Mouse (Mus musculus) T-helper 17 cell (primary cell): ENCODE results near the gene Gbx2.

Experiments used
- in situ Hi-C, 2 experiments: fragments of 300-600 bp; cut with MboI, MseI; formaldehyde crosslinking; loops; 1 replicate in 1 of 2; 2 replicates in 1 of 2; pipeline ENCODE4 v1.15.1; 2025; ENCODE audit warnings: high pct_unique_total_duplicates in 2 of 2

Gbx2 gene

GRCm38 (mm10) chr1:89918111-89918510 is 12.9 kb downstream of the Gbx2 start:
- in situ Hi-C loops: loop anchor here in 1 of 2 experiments (25.0 kb wide), 1 partner anchor 1731 kb away; no protein-coding TSS in a partner anchor

- in situ Hi-C loops: loop anchor here in 1 of 2 experiments (25.0 kb wide), 1 partner anchor 1726 kb away; no protein-coding TSS in a partner anchor
Measured at GRCm38 (mm10) chr1:89913611-89914010, 17.4 kb downstream of the Gbx2 start.

- in situ Hi-C loops: loop anchor here in 1 of 2 experiments (25.0 kb wide), 1 partner anchor 1725 kb away; no protein-coding TSS in a partner anchor
Measured at GRCm38 (mm10) chr1:89912392-89912791, 18.6 kb downstream of the Gbx2 start.

DNA sequence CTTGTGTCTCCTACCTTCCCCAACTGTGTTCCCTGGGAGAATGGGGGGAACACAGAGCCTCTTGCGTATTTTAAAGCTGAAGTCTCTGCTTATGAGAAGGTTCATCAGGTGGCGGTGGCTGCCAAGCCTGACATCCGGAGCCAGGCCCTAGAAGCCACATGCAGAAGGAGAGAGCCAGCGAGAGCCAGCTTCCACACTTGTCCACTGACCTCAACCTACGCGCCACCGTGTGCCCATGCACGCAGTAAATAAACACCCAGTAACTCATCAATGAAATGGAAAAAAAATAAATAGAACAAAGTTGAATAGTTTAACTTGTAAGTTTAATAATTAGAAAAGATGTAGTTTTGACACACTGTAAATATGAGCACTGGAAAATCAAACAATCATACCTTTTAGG is 21.2 kb downstream of the Gbx2 start:
- in situ Hi-C loops: loop anchor here in 1 of 2 experiments (25.0 kb wide), 1 partner anchor 1722 kb away; no protein-coding TSS in a partner anchor

- in situ Hi-C loops: loop anchor here in 1 of 2 experiments (25.0 kb wide), 1 partner anchor 1715 kb away; no protein-coding TSS in a partner anchor
Measured at GRCm38 (mm10) chr1:89902641-89903040, 28.3 kb downstream of the Gbx2 start.

DNA sequence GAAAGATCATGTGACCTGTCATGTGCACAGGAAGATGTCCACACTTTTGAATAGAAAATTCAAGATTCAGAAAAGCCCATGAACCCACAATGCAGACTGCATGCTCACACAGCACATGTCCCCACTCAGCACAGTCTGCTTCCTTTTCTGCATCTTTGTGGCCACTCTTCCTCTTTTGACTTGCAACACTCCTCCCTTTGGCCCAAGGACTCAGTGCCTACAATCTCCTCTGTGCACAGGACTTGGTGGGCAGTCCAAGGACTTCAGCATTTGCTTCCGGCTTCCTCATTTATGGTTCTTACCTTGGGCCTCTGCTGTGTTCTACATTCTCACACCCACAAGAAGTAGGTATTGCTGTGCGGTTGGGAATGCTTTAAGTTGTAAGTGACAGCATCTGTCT is 28.7 kb downstream of the Gbx2 start:
- in situ Hi-C loops: loop anchor here in 1 of 2 experiments (25.0 kb wide), 1 partner anchor 1715 kb away; no protein-coding TSS in a partner anchor

GRCm38 (mm10) chr1:89901381-89901780 is 29.6 kb downstream of the Gbx2 start:
- in situ Hi-C loops: loop anchor here in 1 of 2 experiments (25.0 kb wide), 1 partner anchor 1714 kb away; no protein-coding TSS in a partner anchor

DNA sequence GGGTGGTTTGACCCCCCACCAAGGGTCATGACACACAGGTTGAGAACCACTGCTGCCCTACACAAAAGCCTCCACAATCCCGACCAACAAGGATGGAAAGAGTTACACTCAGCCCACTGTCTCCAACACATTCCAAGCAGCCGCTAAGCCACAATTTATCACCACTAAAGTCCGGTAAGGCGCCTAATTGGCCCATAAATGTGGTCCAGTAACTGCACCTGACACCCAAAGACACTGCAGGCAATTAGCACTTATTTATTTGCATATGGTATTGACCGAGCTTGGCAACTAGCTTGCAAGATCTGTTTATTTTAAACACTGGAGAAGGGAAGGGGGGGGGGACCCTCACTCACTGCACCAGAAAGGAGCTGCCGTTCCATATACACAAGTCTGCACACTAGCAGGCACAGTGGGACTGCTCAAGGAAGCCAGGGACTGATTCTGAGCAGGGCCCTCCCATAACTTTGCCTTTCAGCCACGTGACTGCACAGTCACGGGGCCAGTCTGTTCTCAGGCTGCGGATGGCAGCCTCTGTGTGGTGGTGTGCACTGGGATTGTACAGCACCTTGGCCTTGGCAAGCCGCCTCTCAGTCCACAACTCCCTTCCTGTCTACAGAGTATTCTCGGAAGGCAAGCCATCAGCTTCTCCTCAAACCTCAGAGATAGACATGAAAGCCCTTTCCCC is 31.1 kb downstream of the Gbx2 start:
- in situ Hi-C loops: loop anchor here in 1 of 2 experiments (25.0 kb wide), 1 partner anchor 1713 kb away; no protein-coding TSS in a partner anchor

GRCm38 (mm10) chr1:89899036-89899435 is 31.9 kb downstream of the Gbx2 start:
- in situ Hi-C loops: no loop called here

- in situ Hi-C loops: no loop called here
Measured at GRCm38 (mm10) chr1:89895801-89896200, 35.2 kb downstream of the Gbx2 start.

DNA sequence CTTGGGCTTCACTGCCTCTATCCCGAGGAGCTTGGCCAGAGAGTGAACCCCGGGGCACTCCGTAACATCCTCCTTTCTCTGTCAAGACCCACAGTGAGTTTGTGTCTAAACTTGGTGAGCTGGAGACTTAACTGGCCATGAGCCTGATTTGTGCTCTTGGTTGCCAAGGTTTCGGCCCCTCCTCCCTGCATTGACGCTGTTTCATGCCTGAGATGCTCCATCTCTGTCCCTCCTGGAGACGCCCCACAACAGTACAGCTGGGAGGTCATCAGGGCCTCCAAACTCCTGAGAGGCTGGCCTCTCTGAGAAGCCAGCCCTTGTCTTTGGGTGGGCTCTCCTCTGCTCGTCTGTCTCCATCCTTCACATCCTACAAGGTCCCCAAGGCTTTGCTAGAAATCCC is 38.7 kb downstream of the Gbx2 start:
- in situ Hi-C loops: no loop called here

- in situ Hi-C loops: no loop called here
Measured at GRCm38 (mm10) chr1:89891400-89891799, 39.6 kb downstream of the Gbx2 start.

DNA sequence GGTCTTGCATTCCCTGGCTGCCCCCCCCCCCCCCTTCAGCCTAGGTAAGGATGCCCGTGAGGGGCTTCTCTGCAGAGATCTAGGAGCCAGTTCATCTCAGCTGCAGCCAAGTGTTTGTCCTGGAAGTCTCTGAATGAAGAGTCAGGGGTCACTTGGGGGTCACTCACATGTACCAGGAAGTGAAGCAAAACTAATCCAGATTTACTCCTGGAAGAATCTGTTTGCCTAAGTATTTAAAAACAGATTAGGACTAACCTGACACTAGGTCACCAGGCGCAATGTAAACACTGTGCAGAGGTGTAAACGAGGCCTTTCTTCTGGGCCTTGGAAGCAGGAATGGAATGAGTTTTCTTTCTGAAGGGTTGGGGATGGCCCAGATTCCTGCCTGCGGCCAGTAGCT is 45.3 kb downstream of the Gbx2 start:
- in situ Hi-C loops: no loop called here

DNA sequence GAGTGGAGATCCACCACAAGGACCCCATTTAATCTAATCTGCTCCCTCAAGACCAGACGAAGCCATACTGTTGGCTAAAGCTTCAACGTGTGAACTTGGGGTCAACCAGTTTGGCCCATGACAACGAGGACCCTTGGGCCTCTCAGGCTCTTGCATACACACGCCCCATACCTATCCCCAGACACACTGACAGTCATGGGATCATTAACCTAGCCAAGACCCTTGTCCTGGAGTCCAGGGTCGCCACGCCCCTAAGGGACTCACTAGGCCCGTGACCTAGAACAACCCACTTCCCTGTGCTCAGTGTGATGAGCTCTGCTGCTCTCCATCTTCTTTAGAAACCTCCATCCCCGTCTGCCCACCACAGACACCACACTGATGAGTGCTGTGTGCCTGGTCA is 46.6 kb downstream of the Gbx2 start:
- in situ Hi-C loops: no loop called here

DNA sequence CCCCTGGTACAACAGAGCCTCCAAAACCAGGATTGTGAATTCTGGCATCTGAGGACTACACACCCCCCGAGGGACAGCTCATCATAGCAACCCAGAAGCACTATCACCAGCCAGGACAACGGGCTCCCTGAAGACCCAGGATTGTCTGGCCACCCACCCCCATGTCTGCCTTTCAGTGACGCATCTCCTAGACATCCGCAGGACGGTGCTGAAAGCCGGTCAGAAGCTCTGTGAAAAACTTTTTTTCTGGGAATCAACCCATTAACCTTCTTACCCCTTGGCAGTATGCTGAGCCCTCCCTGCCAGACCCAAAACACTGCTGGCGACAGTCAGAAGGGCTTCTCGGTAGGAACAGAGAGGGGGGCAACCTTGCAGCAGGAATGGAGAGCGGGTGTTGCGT is 50.1 kb downstream of the Gbx2 start:
- in situ Hi-C loops: no loop called here

DNA sequence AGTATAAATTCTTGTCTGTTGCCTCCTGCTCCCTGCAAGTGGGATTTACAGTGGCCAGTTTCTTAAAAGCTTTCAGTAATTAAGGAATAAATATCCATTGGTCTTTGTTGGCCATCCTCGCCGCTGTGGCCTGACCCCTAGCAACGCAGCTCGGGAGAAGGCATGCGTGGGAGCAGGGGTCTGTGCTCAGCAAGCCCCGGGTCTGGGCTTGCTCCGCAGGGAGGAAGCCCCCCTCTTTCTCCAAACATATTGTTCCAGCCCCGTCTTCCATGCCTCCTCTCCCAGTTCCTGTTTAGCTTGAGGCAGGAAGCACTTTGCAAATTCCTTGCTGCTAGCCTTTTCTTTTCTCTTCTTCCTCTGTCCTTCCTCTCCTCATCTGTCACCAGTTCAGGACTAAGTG is 50.8 kb downstream of the Gbx2 start:
- in situ Hi-C loops: no loop called here

DNA sequence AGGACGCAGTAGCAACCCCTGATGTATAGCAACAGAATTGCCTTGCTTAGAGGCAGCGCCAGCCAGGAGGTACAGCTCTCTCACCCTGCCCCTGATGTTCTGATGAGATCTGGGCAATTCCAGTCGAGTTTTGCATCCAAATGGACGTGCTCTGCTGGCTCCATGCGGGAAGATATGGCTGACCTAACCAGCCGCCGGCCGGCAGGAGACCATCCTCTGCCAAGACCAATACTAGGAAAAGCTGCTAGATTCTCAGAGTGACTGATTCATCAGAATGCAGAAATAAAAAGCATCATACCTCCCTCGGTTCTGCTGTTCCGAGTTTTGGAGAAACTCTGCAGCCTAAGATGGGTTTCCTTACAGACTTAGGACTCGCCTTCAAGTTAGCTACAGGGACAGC is 52.5 kb downstream of the Gbx2 start:
- in situ Hi-C loops: loop anchor here in 1 of 2 experiments (5.0 kb wide), 1 partner anchor 71 kb away; no protein-coding TSS in a partner anchor
